Mouse (Mus musculus) hindlimb bud, embryonic 11.5 days (tissue): ENCODE measurements around the gene Tiam2.

ENCODE experiments used
- DNase-seq: peaks from one replicate; pipeline ENCODE4 v3.0.0-alpha.2; 2012; ENCODE audit warnings: low read depth, low spot score; ENCODE audit errors: extremely low spot score

Tiam2 gene

GRCm38 (mm10) chr17:3446191-3446950 lies 120.0 kb downstream of the Tiam2 start:
- DNase-seq: no peak

- no peak for DNase-seq
Measured at GRCm38 (mm10) chr17:3448725-3449124, 122.4 kb downstream of the Tiam2 start.

- DNase-seq: no peak
Measured at GRCm38 (mm10) chr17:3451077-3451476, 124.7 kb downstream of the Tiam2 start.

- DNase-seq: no peak
Measured at GRCm38 (mm10) chr17:3452571-3453311, 126.4 kb downstream of the Tiam2 start.

GRCm38 (mm10) chr17:3453946-3454345 lies 127.6 kb downstream of the Tiam2 start:
- no peak for DNase-seq

GRCm38 (mm10) chr17:3454850-3455249 lies 128.5 kb downstream of the Tiam2 start:
- no peak for DNase-seq

GRCm38 (mm10) chr17:3457914-3458681 lies 131.7 kb downstream of the Tiam2 start:
- no peak for DNase-seq

- no peak for DNase-seq
Measured at GRCm38 (mm10) chr17:3465861-3466260, 139.5 kb downstream of the Tiam2 start.

- no peak for DNase-seq
Measured at GRCm38 (mm10) chr17:3466681-3467080, 140.3 kb downstream of the Tiam2 start.

- no peak for DNase-seq
Measured at GRCm38 (mm10) chr17:3467636-3468324, 141.4 kb downstream of the Tiam2 start.

GRCm38 (mm10) chr17:3472018-3472417 lies 145.6 kb downstream of the Tiam2 start:
- DNase-seq: no peak

- DNase-seq: no peak
Measured at GRCm38 (mm10) chr17:3476546-3476945, 150.2 kb downstream of the Tiam2 start.

- no peak for DNase-seq
Measured at GRCm38 (mm10) chr17:3481576-3482575, 155.5 kb downstream of the Tiam2 start.

- DNase-seq: no peak
Measured at GRCm38 (mm10) chr17:3483091-3483490, 156.7 kb downstream of the Tiam2 start.

- no peak for DNase-seq
Measured at GRCm38 (mm10) chr17:3485851-3486250, 159.5 kb downstream of the Tiam2 start.

GRCm38 (mm10) chr17:3487211-3487610 lies 160.8 kb downstream of the Tiam2 start:
- no peak for DNase-seq

- no peak for DNase-seq
Measured at GRCm38 (mm10) chr17:3487721-3488601, 161.6 kb downstream of the Tiam2 start.

GRCm38 (mm10) chr17:3490216-3490895 lies 164.0 kb downstream of the Tiam2 start:
- DNase-seq: no peak
